Comparison of ENCODE assay signal across 16 mouse cellular contexts in the genomic region with DNA sequence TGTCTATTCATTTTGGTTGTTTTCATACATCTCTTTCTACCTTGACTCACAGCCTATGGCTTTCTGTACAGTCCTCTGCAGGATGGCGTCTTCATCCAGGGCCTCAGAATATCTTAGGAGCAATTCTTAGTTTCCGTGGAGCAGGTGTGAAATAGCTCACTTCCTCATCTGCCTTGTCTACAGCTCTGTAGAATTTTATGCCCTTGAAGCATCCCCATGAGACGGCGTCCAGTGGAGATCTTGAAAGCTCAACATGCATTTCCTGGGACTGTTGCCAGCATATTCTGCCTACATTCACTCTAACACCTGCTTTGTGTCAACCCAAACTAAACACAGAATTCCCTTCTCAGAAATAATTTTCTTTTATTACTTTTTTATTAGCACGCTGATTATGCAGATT.
DNase-seq lines count a peak whose midpoint lies in the region; ATAC-seq lines count a peak whose summit lies in the region.
"Had no signal": no experiment of that assay in that cellular context is flagged by ENCODE, and none has a peak within 500 bp of the region (broad histone marks: within the 10 kb centered on the region; RNA-seq: fewer than 3 reads in every experiment).

No protein-coding gene starts in this region.

- no peak overlapping the region for H3K9ac ChIP-seq in forebrain, embryonic 13.5 days
- H3K9ac ChIP-seq in neural tube, embryonic 15.5 days (replicated peaks), result no peak overlapping the region

- no peak overlapping the region for H3K27ac ChIP-seq in forebrain, embryonic 13.5 days
- H3K27ac ChIP-seq in forebrain, embryonic 10.5 days, result no peak overlapping the region
- H3K27ac ChIP-seq in neural tube, embryonic 15.5 days (replicated peaks), result no peak overlapping the region
- H3K27ac ChIP-seq: kidney, postnatal 0 days had no signal

- no peak for DNase-seq in forebrain, embryonic 10.5 days (ENCODE audit: extremely low spot score, low spot score)
- DNase-seq in layer of hippocampus, adult 11-12 months (ENCODE audit: low spot score), result peak; percentile 14
- DNase-seq in layer of hippocampus, postnatal 25 days (ENCODE audit: extremely low spot score in 1 of 2, low spot score in 1 of 2), result no peak
- DNase-seq in right cerebral cortex, adult 18-20 months, result peak; percentile 46
- DNase-seq in right cerebral cortex, postnatal 4 days, result no peak
- DNase-seq in kidney, adult 18-20 months, result no peak
- DNase-seq: adrenal gland, postnatal 25 days; cerebellum, adult 18-20 months; heart, adult 11 months; lung, adult 2 months; retina, postnatal 1 day; thymus, postnatal 25 days had no signal

- H3K9me3 ChIP-seq in forebrain, embryonic 13.5 days (replicated peaks), result no peaks in the 10 kb centered on the region
- H3K9me3 ChIP-seq in forebrain, embryonic 10.5 days, result no peaks in the 10 kb centered on the region
- H3K9me3 ChIP-seq in neural tube, embryonic 15.5 days (replicated peaks), result no peaks in the 10 kb centered on the region
- H3K9me3 ChIP-seq: G1E had no signal

- WGBS in forebrain, embryonic 13.5 days, result 69% methylated on average over 5 of the region's 5 CpGs
- 91% methylated on average over 5 of the region's 5 CpGs for WGBS in forebrain, embryonic 10.5 days
- WGBS in neural tube, embryonic 15.5 days, result 52% methylated on average over 5 of the region's 5 CpGs

- H3K27me3 ChIP-seq in forebrain, embryonic 13.5 days, result no peaks in the 10 kb centered on the region
- H3K27me3 ChIP-seq in forebrain, embryonic 10.5 days (ENCODE audit: poor library complexity, severe bottlenecking), result no peaks in the 10 kb centered on the region
- no peaks in the 10 kb centered on the region for H3K27me3 ChIP-seq in neural tube, embryonic 15.5 days (replicated peaks)

- H3K4me3 ChIP-seq in forebrain, embryonic 13.5 days, result no peak overlapping the region
- no peak overlapping the region for H3K4me3 ChIP-seq in forebrain, embryonic 10.5 days
- no peak overlapping the region for H3K4me3 ChIP-seq in neural tube, embryonic 15.5 days (replicated peaks)

- ATAC-seq in forebrain, embryonic 13.5 days, result peak; percentile 67
- peak; percentile 53; the same call in 1 of the 2 replicates for ATAC-seq in neural tube, embryonic 15.5 days (ENCODE audit: low FRiP score)

- H3K36me3 ChIP-seq in forebrain, embryonic 13.5 days (ENCODE audit: poor library complexity, severe bottlenecking), result no peaks in the 10 kb centered on the region
- H3K36me3 ChIP-seq in forebrain, embryonic 10.5 days (replicated peaks), result no peaks in the 10 kb centered on the region
- H3K36me3 ChIP-seq in neural tube, embryonic 15.5 days, result no peaks in the 10 kb centered on the region
- H3K36me3 ChIP-seq: G1E had no signal

- H3K4me1 ChIP-seq in forebrain, embryonic 13.5 days, result no peaks in the 10 kb centered on the region
- H3K4me1 ChIP-seq in forebrain, embryonic 10.5 days, result no peaks in the 10 kb centered on the region
- no peaks in the 10 kb centered on the region for H3K4me1 ChIP-seq in neural tube, embryonic 15.5 days

- no peak overlapping the region for H3K4me2 ChIP-seq in forebrain, embryonic 13.5 days
- H3K4me2 ChIP-seq in neural tube, embryonic 15.5 days, result no peak overlapping the region

Comparison
In these comparisons a context has a peak if more than half of its experiments do, and no peak if none do; other contexts are left out.
1. DNase-seq: peak in layer of hippocampus, adult 11-12 months (single experiment) and right cerebral cortex, adult 18-20 months (single experiment); none in forebrain, embryonic 10.5 days (single experiment), layer of hippocampus, postnatal 25 days (0 of 2), right cerebral cortex, postnatal 4 days (single experiment) and kidney, adult 18-20 months (single experiment).